Mouse (Mus musculus): ENCODE measurements around the gene Anp32a.

Anp32a gene

GRCm38 (mm10) chr9:62369172-62369571 is 28.1 kb downstream of the Anp32a start:
- no peak for DNase-seq (ENCODE audit: low spot score)

- no peak for DNase-seq (ENCODE audit: low spot score)
These were observed 29.1 kb downstream of the Anp32a start for GRCm38 (mm10) chr9:62370186-62370585.

- DNase-seq (ENCODE audit: low spot score): no peak
These were observed 29.7 kb downstream of the Anp32a start for GRCm38 (mm10) chr9:62370648-62371280.

- peak; percentile 37 for DNase-seq (ENCODE audit: low spot score)
These were observed 30.9 kb downstream of the Anp32a start for GRCm38 (mm10) chr9:62371745-62372555.

GRCm38 (mm10) chr9:62372556-62373221 is 31.6 kb downstream of the Anp32a start:
- DNase-seq (ENCODE audit: low spot score): no peak

GRCm38 (mm10) chr9:62373222-62374123 is 32.4 kb downstream of the Anp32a start:
- DNase-seq (ENCODE audit: low spot score): peak; percentile 42

- peak; percentile 71 for DNase-seq (ENCODE audit: low spot score)
These were observed 33.2 kb downstream of the Anp32a start for GRCm38 (mm10) chr9:62374276-62374675.

GRCm38 (mm10) chr9:62377897-62378296 is 36.8 kb downstream of the Anp32a start:
- no peak for DNase-seq (ENCODE audit: low spot score)

- DNase-seq (ENCODE audit: low spot score): no peak
These were observed 39.3 kb downstream of the Anp32a start for GRCm38 (mm10) chr9:62380351-62380750.

- no peak for DNase-seq (ENCODE audit: low spot score)
These were observed 40.4 kb downstream of the Anp32a start for GRCm38 (mm10) chr9:62381402-62381913.

GRCm38 (mm10) chr9:62382519-62383084 is 41.5 kb downstream of the Anp32a start:
- no peak for DNase-seq (ENCODE audit: low spot score)

GRCm38 (mm10) chr9:62385062-62385461 is 44.0 kb downstream of the Anp32a start:
- no peak for DNase-seq (ENCODE audit: low spot score)

- DNase-seq (ENCODE audit: low spot score): no peak
These were observed 44.8 kb downstream of the Anp32a start for GRCm38 (mm10) chr9:62385727-62386518.

- no peak for DNase-seq (ENCODE audit: low spot score)
These were observed 48.6 kb downstream of the Anp32a start for GRCm38 (mm10) chr9:62389735-62390134.

GRCm38 (mm10) chr9:62393531-62393930 is 52.4 kb downstream of the Anp32a start:
- DNase-seq (ENCODE audit: low spot score): no peak

- DNase-seq (ENCODE audit: low spot score): no peak
These were observed 53.1 kb downstream of the Anp32a start for GRCm38 (mm10) chr9:62394163-62394562.

- no peak for DNase-seq (ENCODE audit: low spot score)
These were observed 59.6 kb downstream of the Anp32a start for GRCm38 (mm10) chr9:62400531-62401170.

GRCm38 (mm10) chr9:62401589-62401988 is 60.5 kb downstream of the Anp32a start:
- no peak for DNase-seq (ENCODE audit: low spot score)

- DNase-seq (ENCODE audit: low spot score): peak; percentile 71
These were observed 65.4 kb downstream of the Anp32a start for GRCm38 (mm10) chr9:62406423-62407013.

All from yolk sac, embryonic 10.5 days (tissue).